Mouse (Mus musculus) liver, embryonic 14.5 days (tissue): ENCODE results near the gene Slc30a2.

ENCODE experiments used
- CTCF ChIP-seq: IDR thresholded peaks from 2 replicates; pipeline ENCODE4 v1.5.1; 2016; ENCODE audit warnings: antibody characterized with exemption, low read depth, control low read depth
- EP300 ChIP-seq: IDR thresholded peaks from 2 replicates; pipeline ENCODE4 v1.6.1; 2016; ENCODE audit warnings: antibody characterized with exemption, low read depth

DNA sequence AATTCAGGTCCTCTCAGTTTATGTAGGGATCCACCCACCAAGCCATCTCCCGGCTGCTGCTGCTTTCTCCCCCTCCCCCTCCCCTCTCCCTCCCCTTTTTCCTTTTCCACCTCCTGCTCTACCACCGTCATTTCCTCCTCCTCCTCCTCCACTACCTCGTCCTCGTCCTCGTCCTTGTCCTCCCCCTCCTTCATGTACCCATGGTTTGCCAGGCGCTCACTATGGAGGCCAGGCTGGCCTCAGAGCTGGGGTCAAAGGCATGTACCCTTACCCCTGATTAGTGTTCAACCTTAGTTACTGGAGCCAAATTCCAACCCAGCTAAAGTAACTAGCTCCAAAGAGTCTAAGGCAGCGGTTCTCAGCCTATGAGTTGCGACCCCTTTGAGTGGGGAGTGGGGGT lies 14.8 kb upstream of the Slc30a2 start:
- TF ChIP-seq CTCF (no peak), EP300 (no peak)
